Mouse (Mus musculus): ENCODE data around the gene Gm37240.
A peak's percentile ranks its signal among the peaks of the same experiment; 100 is the strongest.

Gm37240 gene

GRCm38 (mm10) chr3:85195068-85195481 is 692.2 kb downstream of the Gm37240 start:
- DNase-seq (ENCODE audit: low read depth, low spot score): no peak

DNA sequence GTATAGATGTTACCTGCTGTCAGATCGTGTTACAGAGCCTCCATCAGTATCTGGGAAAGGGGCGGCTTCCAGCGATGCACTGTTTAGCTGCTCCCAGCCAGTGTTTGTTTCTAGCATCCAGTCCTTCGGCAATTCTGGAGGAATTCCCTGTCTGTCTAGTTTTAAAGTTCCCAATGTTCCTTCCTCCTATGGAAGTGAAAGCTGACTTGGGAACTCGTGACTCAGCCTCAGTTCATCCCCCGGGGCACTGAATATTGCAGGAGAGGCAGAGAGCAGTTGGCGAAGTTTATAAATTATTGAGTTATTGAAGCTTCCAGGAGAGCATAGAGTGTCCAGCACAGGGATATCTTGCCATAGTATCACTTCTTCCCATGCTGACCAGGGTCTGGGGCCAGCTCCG is 697.5 kb downstream of the Gm37240 start:
- no peak for DNase-seq (ENCODE audit: low read depth, low spot score)

- DNase-seq (ENCODE audit: low read depth, low spot score): no peak
Observed at GRCm38 (mm10) chr3:85188364-85188763, 699.0 kb downstream of the Gm37240 start.

DNA sequence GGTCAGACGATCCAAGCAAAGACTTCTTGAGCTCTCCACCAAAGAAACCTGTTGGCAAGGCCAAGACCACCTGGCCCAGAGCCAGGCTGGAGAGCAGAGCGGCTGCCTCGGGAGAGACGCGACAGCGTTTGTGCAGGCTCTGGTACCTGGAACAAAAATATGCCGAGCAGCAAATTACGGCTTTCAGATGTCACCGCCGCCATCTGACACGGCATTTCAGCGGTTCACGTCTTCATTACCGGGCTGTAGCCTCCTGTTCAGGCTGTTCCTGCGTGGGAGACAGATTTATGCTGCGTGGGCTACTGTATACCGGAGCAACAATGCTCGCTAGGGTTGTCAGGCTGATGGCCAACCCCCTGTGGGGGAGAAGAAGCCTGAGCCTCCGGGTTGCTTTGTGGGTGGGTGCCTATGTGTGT is 700.6 kb downstream of the Gm37240 start:
- DNase-seq (ENCODE audit: low read depth, low spot score): peak; percentile 23

- DNase-seq (ENCODE audit: low read depth, low spot score): peak; percentile 64
Observed at GRCm38 (mm10) chr3:85185827-85186226, 701.5 kb downstream of the Gm37240 start.

DNA sequence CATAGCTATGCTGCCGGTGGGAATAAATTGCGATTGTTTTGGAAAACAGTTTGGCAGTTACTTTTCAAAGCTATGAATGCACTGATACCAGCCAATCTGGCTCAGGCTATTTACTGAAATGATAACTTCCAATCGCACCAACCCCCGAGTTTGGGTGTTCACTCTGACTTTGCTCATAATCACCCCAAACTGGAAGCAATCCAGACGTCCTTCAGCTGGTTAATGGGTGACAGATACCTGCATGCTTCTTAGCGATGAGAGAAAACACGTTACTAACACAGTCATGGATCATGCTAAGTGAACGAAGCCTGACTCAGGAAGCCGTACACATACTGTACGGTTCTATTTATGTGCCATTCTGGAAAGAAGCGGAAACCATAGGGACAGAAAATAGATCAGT is 702.4 kb downstream of the Gm37240 start:
- no peak for DNase-seq (ENCODE audit: low read depth, low spot score)

DNA sequence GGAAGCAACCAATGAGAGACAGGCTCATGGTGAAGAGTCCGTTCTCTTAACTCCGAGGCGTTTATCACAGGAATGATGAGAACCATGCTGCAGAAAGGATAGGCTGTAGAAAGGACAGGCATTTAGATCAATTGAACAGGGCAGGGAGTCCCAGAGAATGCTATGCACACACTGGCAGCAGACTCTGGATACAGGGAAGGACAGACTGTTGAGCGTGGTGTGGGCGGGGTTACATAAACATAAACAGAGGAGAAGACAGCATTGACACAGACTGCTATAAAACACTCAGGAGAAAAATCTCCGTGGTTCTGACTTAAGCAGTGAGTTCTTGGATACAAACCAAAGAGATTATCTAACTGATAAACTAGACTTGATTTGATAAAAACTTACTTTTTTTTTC is 703.2 kb downstream of the Gm37240 start:
- DNase-seq (ENCODE audit: low read depth, low spot score): no peak

GRCm38 (mm10) chr3:85176736-85177135 is 710.6 kb downstream of the Gm37240 start:
- DNase-seq (ENCODE audit: low read depth, low spot score): no peak

DNA sequence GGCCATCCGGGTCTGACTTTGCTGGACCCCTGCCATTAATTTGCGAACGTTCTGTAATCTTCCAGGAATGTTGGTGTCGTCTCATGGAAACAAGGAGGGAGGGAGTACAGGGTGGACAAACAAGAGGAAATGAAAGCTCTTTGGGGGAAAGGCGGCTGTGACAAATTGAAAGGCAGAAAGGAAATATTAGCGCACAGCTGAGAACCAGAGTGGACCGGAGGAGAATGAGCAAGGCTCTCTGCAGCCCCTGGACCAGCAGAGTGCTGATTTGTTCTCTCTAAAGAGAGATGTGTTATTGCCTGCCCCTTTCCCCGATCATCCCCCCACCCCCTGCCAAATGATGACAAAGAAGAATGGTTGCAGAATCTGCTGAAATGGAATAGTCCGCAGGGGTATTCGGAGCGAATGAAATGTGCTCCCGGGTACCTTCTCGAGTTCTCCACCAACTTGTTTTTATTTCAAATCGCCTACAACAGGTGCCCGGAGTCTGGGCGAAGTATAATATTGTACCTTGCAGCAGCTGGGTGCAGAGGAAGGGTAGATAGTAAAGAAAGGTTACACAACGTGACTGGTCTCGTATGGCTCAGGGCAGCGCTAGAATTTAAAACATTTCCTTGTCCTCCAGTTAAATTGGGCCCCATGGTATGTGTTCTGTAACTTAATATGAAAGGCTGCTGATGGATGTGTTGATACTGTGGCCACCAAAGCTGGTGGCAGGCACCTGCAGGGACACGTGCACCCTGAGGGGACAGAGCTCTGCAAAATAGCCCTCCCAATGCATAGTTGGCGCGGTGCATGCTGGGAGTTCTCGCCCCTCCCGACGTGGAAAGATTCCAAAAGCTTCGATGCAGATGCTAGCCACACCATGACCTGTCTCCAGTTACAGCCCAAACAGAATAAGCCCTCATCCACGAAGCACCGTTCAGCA is 712.5 kb downstream of the Gm37240 start:
- peak; percentile 30 for DNase-seq (ENCODE audit: low read depth, low spot score)

DNA sequence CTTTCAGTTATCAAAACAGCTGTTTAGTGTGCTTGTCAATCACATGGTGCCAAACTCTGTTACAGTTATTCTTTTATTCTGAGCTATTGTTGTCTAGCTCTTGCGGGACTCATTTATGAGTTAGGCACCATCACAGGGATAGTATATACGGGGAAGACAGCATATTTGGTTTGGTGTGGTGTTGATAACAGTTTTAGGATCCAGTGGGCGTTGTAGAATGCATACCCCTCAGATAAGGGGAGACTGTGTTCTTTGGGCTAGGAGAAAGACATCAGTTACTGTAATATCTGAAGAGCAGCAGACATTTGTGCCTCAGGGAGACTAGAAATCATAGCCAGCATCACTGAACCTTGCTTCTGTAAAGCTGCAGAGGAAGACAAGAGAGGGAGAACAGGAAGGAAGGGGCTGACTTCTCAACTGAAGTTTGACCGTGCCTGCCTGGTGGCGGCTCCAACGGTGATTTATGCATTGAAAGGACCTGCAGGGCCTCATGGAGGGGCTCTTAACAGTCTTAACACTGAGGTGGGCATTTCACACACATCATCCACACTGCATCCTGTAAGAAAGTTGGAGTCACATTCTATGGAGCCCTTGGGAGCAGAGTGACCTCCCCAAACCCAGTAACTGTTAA is 713.8 kb downstream of the Gm37240 start:
- DNase-seq (ENCODE audit: low read depth, low spot score): no peak

GRCm38 (mm10) chr3:85172532-85172931 is 714.8 kb downstream of the Gm37240 start:
- DNase-seq (ENCODE audit: low read depth, low spot score): no peak

GRCm38 (mm10) chr3:85172096-85172495 is 715.2 kb downstream of the Gm37240 start:
- DNase-seq (ENCODE audit: low read depth, low spot score): no peak

- DNase-seq (ENCODE audit: low read depth, low spot score): no peak
Observed at GRCm38 (mm10) chr3:85168816-85169215, 718.5 kb downstream of the Gm37240 start.

DNA sequence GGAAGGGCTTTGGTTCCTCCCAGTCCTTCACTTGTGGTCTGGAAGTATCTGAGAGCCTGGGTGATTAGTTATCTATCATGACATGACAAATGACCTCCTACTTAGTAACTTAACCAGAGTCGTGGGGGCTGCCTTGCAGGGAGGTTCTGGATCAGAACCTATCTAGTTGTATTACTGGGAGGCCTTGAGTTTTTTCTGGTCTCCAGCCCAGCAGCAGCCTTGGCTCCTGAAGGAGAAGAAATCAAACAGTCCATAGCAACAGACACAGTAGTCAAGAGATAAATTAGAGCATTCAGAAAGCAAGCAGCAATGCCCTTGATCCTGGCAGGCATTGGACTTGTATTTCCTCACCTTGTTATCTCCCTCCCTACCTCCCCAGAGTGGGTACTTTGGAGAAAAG is 722.4 kb downstream of the Gm37240 start:
- no peak for DNase-seq (ENCODE audit: low read depth, low spot score)

- no peak for DNase-seq (ENCODE audit: low read depth, low spot score)
Observed at GRCm38 (mm10) chr3:85163396-85163795, 723.9 kb downstream of the Gm37240 start.

DNA sequence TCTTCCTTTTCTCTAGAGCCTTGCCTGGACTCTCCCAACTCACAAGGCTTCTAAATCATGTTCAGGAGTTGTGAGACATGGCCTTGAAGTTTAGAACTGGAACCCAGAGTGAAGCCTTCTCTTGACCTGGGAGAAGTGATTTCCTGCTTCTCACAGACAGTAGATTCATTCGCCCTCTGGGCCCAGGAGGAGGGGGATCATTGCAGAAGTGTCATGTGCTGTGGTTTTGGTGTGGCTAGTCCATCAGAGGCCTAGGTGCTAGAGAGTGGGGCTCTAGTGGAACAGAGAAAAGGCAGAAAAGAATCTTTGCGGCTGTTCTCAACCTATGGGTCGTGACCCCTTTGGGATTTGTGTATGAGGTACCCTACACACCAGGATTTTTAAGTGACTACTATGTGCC is 724.9 kb downstream of the Gm37240 start:
- no peak for DNase-seq (ENCODE audit: low read depth, low spot score)

- no peak for DNase-seq (ENCODE audit: low read depth, low spot score)
Observed at GRCm38 (mm10) chr3:85160816-85161215, 726.5 kb downstream of the Gm37240 start.

DNA sequence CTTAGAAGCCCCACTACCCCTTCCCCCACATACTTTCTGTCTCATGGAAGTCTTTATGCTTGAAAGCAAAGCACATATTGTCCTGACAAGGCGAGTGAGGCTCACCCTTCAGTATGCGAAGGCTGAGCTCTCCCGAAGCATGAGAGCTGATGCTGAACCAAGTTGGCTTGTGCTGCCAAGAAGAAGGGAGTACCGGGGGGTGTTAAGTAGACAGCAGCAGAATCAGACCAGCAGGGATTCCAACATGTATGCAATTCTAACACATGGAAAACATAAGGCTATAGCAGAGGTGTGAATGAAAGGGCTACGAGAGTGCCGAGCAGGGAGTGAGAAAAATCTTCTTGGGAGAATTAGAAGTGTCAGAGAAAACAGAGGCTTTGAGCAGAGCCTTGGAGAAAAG is 727.7 kb downstream of the Gm37240 start:
- DNase-seq (ENCODE audit: low read depth, low spot score): no peak

- DNase-seq (ENCODE audit: low read depth, low spot score): no peak
Observed at GRCm38 (mm10) chr3:85148816-85149215, 738.5 kb downstream of the Gm37240 start.

DNA sequence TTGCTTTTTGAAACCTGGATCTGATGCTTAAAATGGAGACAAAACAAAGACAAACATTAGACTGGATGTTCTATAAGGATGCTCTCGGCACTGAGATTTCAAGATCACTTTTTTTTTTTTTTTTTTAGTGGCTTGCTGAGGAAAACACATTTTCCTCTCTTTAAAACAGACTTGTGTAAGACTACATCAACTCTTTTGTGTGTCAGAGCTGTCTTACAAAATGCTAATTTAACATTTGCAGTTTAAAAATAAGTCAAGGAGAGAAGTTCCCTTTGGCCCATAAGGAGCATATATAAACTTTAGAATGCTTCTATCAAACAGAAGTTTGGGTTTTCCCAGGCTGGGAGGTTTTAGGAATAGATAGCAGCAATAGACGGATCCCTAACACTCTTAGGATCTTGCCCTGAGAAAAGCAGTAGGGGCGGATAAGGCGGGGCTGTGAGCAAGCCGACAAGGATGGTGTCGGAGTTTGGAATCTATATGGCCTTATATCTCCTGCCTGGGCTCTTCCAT is 739.2 kb downstream of the Gm37240 start:
- no peak for DNase-seq (ENCODE audit: low read depth, low spot score)

DNA sequence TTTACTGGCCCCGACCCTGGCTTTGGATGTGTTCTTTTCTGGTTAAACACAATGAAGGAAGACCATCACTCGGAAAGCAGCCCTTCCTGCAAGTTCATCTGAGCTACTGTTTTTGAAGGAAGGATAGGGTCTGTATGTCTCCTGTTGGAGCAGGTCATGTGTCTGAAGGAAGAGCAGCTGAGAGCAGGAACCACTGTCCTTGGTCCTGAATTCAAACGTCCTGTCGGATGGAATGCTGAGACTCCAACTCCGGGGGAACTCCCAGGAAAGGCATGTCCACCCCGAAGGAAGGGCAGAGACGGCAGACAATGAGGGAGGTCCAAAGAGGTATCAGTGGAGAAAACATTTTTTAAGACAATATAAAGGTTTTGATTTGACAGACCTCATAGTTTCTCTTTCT is 741.8 kb downstream of the Gm37240 start:
- DNase-seq (ENCODE audit: low read depth, low spot score): peak; percentile 82

GRCm38 (mm10) chr3:85145076-85145475 is 742.2 kb downstream of the Gm37240 start:
- no peak for DNase-seq (ENCODE audit: low read depth, low spot score)

DNA sequence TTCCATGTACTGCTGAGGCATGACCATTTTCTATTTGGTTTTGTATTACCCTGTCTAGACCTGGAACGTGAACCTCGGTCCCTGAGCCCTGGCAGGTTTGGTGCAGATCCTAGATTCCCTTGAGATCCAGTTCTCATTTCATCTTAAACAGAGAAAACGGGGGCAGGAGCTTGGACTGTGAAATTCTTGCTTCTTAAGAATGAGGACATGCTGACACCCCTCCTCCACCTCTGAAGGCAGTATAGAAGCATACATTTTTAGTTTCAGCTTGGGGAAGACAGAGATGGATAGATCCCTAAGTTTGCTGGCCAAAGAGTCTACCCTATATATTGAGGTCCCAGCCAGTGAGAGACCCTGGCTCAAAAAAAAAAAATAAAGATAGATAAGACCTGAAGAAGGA is 742.9 kb downstream of the Gm37240 start:
- no peak for DNase-seq (ENCODE audit: low read depth, low spot score)

All from mesoderm, embryonic 11.5 days (tissue).